Mouse (Mus musculus): Measurements from ENCODE around the gene Btbd8.

DNA sequence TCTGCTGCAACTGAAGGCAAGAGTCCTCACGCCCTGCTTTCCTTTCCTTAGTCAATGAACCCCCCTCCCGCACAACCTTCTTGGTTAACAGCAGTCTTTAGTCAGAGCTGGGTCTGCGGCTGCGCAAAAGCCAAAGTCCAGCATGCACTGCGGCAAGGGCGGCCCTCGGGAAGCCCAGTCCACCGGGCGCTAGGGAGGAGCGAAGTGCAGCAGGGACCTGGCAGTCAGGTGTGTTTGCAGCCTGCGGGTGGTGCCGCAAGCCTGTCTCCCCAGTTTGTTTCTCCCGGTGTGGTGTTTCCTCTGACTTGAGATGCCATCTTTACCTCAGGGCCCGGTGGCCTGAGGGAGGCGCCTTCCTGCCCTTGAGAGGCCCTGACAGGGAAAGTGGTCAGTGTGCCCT is 96.8 kb downstream of the Btbd8 start, which contains the start of gene 1700028K03Rik:
- TF ChIP-seq POLR2A (IDR thresholded peaks at IDR 0.05; ENCODE audit: insufficient read depth, low read depth, low read length) (no peak), CTCF (IDR thresholded peaks at IDR 0.05; ENCODE audit: insufficient read depth, low read depth, low read length) (no peak)
